Mouse (Mus musculus) cerebellum, adult 9-10 months (tissue): ENCODE results near the gene Chst14.
A peak's percentile ranks its signal among the peaks of the same experiment; 100 is the strongest.

Source experiments
- DNase-seq: peaks from one replicate; pipeline ENCODE4 v3.0.0; 2022

Chst14 gene

DNA sequence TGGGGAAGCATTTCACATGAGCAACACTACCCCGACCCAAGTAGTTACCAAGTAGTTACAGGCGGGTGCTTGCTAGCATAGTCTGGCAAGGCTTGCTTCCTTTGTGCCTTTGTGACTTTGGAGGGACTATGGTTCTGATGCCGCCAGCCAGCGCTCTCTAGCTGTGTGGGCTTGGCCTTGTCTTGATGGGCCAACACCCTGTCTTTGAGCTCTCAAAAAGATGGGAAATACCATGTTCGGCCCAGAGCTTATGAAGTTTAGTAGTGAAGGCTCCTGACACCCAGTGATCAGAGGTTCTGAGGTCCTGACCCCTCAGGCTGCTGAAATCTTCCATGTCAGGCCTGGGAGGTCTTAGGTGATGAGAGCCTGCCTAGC, 20.2 kb upstream of the Chst14 start:
- DNase-seq, result no peak

DNA sequence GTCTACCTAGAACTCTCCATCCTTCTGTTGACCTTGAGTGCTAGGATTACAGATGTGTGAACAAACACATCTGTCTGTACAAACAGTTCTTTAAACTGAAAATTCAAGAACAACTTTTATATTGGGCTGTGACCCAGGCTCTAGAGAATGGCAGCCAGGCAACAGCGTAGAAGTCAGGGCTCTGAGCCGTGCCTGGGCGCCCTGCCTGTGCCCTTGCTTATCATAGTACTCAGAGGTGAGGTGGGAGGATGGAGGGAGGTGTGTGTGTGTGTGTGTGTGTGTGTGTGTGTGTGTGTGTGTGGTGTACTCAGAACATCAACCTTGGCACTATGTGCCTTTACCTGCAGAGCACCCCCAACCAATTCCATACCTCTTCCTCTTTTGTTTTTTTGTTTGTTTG, 18.5 kb upstream of the Chst14 start:
- no peak for DNase-seq

DNA sequence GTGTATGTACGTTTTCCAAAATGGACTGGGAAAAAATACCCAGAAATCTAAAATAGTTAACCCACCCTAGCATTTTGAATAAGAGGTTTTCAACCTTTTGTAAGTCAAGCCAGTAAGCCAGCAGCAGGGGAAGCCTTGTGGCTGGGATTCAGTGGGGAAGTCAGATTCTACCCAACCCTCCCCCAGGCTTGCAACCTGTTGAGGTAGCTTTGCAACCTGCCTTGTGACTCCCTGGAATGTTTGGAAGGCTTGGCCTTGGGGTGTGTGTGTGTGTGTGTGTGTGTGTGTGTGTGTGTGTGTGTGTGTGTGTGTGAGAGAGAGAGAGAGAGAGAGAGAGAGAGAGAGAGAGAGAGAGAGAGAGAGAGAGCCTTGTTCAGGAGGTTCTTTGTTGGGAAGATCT, 17.1 kb upstream of the Chst14 start:
- DNase-seq, result no peak

DNA sequence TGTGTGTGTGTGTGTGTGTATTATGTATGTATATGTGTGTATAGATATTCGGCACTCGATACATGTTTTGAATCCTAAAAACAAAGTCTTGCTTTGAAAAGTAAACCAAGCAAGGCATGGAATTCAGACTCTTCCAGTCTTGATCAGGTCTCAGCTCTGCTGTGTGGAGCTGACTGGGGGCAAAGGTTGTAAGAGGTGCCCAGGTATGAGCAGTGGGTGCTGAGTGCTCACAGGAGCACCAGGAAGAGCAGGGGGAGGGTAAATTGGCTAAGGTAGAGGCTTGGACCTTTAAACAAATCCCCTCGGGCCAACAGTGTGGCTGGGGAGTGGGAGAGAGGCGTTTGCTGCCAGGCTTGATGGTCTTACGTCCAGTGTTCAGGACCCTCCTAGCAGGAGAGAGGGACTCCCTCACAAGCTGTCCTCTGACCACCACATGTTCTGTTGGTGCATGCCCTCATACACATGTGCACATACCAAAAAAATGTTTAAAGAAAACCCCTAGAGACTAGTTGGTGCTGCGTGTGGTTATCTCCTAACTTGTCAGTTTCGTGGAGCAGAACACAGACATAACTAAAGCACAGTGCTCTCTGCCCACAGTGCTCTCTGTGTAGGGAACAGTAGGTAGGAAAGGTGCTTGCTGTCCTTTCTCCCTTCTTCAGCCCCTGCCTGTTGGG, 15.6 kb upstream of the Chst14 start:
- DNase-seq, result peak; percentile 5

DNA sequence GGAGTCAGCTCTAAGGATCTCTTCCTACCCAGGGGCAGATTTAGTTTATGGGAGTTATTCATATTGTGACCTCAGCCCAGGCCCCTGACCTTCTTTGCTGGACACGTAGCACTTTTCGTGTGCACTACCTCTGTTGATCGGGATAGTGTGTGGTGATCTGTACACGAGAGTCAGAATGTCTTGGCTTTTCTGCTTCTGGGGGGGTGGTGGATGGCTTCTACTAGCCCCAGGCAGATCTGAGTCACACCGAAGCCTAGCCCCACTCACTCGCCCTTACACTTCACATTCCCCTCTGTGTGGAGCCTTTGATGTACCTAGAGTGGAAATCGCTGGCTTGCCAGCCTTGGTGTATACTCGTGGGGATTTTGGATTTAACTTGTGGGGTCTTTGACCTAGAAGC, 13.6 kb upstream of the Chst14 start:
- DNase-seq, result peak; percentile 22

DNA sequence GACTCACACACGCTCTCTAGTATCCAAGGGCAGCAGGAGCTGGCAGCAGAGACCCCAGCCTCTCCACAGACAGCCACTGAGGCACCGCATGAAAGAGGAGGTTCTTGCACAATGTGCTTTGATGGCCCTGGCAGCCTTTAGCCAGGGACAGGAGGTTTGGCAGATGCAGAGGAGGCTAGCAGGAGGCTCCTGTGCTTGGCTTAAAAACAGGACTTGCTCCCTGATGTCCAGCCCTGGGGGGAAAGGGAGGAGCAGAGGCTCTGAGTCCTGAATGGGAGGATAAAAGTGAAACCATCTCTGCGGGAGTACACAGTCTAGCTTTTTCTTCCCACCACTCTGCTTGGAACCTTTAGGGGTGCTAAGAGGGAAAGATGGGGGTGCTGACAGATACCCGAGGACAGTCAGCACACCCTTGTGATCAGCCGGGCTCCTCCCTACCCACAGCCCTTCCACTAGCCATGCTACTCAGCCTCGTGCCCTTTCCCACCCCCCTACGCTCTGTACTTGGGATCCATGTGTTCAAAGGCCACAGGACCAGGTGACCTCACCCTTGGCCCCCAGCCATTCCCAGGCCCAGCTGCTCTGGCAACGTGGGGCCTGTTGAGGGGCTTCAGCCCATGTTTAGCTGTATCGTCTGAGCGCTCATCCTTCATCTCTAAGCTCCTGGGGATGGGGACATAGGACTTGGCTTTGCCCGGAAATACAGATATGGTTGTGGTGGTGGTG, 12.6 kb upstream of the Chst14 start:
- peak; percentile 73 for DNase-seq

DNA sequence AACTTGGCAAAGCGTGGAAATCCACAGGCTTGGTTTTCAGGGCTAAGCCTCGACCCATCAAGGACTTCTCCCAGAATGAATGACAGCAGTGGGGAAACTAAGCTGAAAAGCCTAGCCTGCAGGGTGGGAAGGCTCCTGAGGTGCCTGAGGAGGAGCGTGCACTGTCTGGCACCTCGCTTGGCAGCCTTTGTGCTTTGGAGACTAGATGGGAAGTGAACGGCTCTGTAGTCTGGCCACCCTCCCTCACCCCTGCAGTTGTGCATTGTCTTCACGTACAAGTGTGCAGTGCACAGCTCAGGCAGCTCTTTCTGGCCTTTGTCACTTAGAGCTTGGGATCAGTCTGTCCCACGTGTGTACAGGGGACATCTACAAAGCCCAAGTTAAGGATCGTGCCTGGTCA, 11.6 kb upstream of the Chst14 start:
- peak; percentile 38 for DNase-seq

DNA sequence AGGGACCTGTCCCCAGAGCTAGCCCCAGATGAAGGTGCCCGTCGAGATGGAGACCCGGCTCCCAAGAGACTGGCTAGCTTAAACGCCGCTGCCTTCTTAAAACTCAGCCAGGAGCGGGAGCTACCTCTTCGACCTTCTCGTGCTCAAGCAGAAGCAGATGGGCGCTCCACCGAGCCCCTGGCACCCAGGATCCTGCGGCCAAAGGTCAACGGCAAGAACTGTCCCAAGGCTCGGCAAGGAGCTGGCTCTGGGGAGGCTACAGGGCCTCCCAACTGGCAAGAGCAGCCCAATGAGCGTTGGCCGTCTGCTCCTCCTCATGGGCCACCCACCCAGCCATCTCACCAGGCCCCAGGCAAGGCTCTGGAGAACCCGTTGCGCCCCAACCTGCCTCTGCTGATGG, 9.9 kb upstream of the Chst14 start:
- peak; percentile 7 for DNase-seq

DNA sequence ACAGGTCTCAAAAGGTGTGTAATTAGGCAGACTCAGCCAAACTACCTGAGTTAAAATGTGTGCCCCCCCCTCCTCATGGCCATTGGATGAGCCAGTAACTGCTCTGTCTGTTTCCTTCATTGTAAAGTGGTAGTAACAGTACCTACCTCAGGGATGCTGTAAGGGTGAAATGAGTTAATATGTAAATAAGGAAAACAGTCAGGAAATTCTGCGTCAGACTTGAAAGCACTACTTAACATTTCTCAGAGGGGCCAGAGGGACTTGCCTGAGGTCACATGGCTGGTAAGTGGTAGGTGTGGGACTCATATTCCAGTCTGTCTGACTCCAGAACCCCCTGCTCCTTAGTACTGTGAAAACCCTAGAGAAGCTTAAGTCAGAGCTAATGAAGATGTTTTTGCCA, 7.8 kb upstream of the Chst14 start:
- no peak for DNase-seq

DNA sequence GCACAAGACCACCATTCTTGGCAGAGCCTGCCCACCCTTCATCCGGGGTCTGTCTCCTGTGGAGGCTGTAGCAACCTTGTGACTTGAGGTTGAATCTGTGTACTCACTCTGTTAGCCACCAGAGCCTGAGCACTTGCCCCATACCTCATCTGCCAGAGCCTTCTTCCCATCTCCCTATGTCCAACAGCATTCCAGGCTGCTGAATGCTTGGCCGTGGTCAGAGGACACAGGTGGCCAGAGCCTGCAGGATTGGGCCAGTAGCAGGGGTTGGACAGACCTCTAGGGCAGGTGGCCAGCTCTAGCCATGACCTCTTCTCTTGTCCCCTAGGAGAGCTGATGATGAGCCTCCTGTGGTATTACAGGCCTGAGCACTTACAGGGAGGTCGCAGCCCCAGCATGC, 5.9 kb upstream of the Chst14 start:
- peak; percentile 26 for DNase-seq

DNA sequence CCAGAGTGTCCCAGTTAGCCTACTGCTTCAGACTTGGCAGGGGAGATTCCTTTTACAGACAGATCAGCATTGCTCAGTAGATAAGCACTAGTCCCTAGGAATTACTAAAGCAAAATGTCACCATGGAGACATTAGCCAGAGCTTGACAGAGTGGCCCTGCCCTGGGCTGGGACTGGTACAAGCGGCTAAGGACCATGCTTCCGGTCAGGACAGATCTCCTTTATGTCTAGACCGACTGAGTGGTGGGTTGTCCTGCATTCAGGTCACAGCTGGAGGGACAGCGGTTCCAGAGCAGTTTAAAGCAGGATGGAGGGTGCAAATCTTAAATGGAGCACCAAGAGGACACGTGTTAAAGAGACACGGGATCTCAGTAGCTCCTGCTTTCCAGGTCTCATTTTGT, 344 bp upstream of the Chst14 start:
- DNase-seq, result peak; percentile 38

DNA sequence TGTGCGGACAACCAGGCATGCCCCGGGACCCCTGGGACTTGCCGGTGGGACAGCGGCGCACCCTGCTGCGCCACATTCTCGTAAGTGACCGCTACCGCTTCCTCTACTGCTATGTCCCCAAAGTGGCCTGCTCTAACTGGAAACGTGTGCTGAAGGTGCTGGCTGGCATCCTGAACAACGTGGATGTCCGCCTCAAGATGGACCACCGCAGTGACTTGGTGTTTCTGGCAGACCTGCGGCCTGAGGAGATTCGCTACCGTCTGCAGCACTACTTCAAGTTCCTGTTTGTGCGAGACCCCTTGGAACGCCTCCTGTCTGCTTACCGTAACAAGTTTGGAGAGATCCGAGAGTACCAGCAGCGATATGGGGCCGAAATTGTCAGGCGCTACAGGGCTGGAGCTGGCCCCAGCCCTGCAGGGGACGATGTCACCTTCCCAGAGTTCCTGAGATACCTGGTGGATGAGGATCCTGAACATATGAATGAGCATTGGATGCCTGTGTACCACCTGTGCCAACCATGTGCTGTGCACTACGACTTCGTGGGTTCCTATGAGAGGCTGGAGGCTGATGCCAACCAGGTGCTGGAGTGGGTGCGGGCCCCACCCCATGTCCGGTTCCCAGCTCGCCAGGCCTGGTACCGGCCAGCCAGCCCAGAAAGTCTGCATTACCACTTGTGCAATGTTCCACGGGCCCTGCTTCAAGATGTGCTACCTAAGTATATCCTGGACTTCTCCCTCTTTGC, 873 bp downstream of the Chst14 start:
- DNase-seq, result peak; percentile 31

DNA sequence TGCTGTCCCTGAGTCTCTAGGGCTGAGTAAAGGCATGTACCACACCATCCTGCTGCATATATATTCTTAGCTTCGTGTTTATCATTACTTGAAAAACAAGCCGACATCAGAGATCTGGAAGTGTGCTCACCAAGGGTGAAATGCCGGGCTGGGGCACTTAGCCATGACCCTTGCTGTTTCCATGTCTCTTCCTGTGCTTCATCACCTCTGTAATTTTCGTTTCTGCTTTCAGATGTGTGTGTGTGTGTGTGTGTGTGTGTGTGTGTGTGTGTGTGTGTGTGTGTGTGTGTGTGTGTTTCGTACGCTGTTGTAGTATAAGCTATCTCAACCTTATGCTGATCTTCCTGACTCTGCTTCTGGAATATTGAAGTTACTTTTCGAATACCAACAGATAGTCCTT, 15.0 kb downstream of the Chst14 start:
- DNase-seq, result no peak

DNA sequence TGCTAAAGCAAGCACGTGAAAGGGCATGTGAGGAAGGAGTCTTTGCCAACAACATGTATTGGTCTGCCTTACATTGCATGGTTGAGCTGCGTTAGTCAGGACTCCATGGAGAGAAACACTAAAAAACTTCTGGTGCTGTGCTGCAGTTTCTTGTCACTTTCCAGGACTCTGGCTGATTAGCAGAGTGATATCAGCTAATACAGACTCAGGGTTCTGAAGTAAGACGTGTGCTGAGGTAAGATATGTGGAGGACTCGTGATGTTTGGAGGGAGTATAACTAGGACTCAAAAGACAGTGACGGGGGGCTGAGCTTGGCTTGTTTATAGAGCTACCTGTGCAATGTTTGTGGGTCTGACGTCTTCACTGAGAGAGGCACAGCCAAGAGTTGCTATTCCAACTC, 16.9 kb downstream of the Chst14 start:
- DNase-seq, result no peak

DNA sequence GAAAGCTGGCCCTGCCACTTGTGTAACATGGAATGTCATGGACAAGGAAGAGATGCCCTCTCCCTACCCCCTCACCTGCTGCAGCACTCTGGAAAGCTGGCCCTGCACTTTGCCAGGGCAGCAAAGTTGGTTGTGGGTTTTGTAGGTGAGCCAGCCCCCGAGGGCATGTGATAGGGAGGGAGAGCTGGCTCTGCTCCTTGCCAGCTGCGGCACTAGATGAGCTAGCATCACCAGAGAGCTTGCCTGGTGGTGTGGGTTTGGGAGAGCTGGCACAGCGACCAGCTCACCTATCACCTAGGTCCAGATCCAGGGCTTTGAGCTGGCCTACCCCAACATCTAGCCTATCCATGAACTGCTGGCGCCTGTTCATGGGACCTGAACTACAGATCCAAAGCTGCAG, 22.5 kb downstream of the Chst14 start:
- no peak for DNase-seq

DNA sequence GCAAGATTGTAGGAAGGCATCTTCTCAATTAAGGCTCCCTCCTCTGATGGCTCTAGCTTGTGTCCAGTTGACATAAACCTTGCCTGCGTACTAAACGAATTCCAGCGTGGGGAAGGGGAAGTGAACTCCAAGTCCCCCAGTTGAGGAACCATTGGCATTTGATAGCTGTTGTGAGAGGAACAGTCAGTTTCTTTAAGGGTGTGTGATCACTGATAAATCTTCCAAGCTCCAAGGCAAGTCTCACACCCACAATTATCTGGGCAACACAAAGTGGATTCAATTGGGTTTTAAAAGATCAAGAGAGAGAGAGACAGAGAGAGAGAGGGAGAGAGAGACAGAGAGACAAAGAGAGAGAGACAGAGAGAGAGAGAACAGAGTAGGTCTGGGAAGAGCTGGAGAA, 23.4 kb downstream of the Chst14 start:
- DNase-seq, result no peak

DNA sequence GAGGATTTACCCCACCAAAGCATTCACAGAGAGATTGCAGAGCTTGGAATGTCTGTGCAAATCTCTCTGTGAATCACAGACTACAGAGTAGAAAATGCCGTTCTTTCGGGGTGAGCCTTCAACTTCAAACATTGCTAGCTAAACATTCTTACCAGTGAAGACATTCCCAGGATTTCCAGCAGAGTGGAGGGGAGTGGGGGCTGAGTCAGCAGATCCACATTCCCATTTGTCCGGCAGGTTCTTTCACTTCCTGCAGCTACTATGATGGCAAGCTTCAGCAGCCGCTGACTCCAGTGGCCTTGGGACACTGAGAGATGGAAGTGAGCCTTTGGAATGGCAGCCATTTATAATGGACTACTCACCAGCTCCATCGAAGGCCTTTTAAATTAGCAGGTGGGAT, 30.2 kb downstream of the Chst14 start:
- DNase-seq, result no peak

DNA sequence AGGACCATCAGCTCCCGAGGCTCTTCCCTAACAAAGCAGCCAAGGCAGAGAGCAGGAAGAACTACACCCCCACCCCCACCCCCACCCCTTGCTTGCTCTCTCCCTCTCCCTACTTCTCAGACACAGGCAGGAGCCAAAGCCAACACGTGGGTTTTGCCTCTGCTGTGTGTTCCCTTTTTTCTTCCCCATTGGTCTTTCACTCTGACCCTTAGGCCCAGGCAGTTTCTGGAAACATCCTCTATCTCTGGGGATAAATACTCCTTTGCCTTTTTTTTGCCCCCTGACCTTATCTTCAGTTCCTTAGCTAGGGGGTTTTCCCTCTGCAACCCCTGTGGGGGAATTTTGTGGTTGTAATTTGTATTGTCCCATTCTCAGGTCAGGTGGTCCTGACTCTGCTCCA, 33.3 kb downstream of the Chst14 start:
- DNase-seq, result no peak

DNA sequence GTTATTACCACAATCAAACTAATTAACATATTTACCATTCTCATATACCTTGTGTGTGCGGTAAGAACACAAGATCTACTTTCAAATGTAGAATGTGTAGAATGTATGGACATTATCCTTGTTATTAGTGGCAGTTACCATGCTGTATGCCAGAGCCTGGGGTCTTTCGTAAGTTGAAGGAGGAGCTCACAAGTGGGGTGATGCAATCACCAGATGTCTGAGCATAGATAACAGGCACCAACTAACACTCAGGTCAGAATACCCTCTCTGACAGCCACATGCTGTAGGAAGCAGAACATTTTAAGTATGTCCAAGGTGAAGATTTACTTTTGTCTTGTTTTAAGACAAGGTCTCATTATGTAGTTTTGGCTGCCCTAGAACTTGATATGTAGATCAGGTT, 34.1 kb downstream of the Chst14 start:
- DNase-seq, result no peak

DNA sequence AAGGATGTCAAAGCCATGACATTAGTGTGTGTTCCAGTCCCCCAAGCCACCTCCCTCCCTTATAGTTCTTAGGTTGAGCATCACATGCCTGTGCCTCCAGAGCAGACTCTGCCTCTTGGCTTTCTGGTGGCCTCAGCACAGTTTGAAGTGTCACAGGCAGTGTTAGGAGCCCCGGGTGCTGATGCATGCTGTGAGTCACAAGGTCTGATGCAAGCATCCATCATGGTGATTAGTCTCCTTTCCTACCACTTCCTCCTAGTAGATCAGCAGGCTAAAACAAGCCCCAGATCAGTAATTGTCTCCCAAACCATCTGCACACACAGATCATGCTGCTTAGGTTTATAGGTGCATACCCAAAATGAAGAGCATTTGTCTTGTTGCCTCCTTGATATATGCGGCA, 35.2 kb downstream of the Chst14 start:
- no peak for DNase-seq

DNA sequence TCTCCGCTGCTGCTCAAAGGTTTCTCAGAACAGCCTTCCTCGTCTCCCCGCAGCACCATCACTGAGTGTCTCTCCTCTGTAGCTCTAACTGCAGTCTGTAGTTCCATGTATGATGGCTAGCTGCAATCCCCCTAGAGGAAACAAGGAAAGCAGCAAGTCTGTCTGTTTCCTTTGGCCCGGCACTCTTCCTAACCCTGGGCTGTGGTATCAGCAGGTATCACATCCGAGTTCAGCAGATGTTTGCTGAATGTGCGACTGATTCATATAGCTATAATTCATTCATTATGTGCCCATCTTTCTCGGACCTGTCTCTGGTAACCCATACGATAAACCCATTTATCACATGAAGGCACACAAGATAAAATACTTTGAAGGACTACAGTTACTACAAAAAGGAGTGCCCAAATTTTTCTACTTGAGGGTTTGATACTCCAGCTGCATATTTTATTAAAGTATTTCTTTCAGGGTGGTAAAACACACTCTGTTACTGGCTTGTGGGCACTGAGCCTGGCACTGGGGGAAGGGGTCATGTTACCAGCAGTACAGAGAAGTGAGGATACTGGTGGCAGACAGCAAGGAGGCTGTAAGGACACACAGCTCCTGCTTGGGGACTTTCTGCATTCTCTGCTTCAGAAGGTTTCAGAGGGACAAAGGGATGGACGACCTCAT, 36.8 kb downstream of the Chst14 start:
- no peak for DNase-seq

DNA sequence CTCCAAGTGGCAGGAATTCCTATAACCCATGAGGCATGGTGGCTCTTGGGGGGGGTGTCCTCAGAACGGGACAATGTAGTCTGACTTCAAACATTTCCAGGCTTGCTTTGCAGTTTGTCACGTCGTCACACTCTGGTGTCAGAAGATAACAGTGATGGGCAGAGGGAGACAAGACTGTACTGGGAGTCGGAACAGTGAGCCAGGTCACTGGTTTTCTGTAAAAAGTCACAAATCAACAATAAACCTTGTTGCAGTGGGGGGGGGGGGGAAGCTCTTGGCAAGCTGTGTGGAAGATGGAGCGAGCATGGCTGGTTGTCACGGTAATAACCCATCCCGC, 37.3 kb downstream of the Chst14 start:
- DNase-seq, result no peak

DNA sequence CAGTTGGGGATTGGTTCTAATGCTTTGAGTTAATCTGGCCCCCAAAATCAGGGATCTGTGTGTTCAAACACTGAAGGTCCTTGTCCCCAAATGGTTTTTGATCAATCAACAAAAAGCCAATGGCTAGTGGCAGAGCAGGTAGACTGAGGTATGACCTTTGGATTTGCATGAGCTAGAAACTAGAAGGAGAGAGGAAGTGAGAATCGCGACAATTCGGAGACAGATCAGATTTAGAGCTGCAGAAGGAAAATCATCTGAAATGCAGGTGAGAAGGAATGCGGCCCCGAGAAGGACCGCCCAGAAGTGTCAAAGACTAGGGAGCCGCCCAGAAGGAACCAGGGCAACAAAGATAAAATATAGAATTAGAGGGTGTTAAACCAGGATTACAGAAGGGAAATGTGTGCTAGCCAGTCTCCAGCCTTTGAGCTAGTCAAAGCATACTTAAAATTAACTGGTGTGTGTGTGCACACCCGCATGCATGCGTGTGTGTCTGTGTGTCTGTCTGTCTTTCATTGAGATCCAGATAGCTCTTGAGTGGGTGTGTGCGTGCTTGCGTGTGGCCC, 43.4 kb downstream of the Chst14 start:
- DNase-seq, result no peak

DNA sequence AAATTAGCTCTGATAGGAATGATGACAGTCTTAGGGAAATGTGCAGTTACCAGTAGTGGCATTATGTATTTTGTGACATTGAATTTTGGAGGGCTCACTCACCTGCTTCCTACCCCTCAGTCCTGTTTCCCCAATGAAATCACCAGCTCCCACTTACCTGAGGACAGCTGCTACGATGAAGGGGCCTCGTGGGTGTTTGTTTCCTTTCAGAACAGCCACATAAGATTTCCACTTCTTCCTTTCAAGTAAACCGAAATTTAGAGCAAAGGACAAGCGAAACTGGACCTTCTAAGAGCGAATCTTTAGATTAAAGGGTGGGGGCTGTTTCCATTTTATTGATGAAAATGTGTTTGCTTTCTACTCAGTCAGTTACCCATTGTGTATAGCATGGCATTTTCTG, 45.8 kb downstream of the Chst14 start:
- DNase-seq, result peak; percentile 5
